9 mouse cellular contexts compared by ENCODE assay signal in genomic region chr1:71100591-71101368, GRCm38 (mm10). TPM values are rescaled to one million over a fixed set of nuclear protein-coding genes. Genes with fewer than 3 reads are reported as not detected.
DNase-seq lines count a peak whose midpoint lies in the region; ATAC-seq and TF ChIP-seq lines count a peak whose summit lies in the region.
"Had no signal": no experiment of that assay in that cellular context is flagged by ENCODE, and none has a peak within 500 bp of the region (broad histone marks: within the 10 kb centered on the region; RNA-seq: fewer than 3 reads in every experiment).

No protein-coding gene starts in this region.

- H3K4me2 ChIP-seq in liver, embryonic 11.5 days, result peak overlapping the region; percentile 68
- H3K4me2 ChIP-seq in liver, embryonic 12.5 days, result peak overlapping the region; percentile 77

- H3K9ac ChIP-seq in liver, embryonic 11.5 days (ENCODE audit: low read depth, low read length), result peak overlapping the region; percentile 52
- H3K9ac ChIP-seq in MEL (ENCODE audit: control insufficient read depth, low read depth, low read length, poor library complexity, severe bottlenecking), result peak overlapping the region; percentile 96
- H3K9ac ChIP-seq in liver, embryonic 12.5 days, result peak overlapping the region; percentile 72

- DNase-seq in liver, embryonic 11.5 days (ENCODE audit: low spot score), result no peak
- DNase-seq in liver (no peak), MEL (ENCODE audit: low read depth, low spot score) (peak; percentile 65)
- no peak for DNase-seq in gastrocnemius, adult 2 months
- DNase-seq in adrenal gland, adult 18-20 months (ENCODE audit: low spot score in 2 of 2), result no peak
- DNase-seq: adrenal gland, postnatal 14 days had no signal

- no peak for TF ChIP-seq POLR2A in MEL (IDR thresholded peaks at IDR 0.05; ENCODE audit: control insufficient read depth in 1 of 2, insufficient read depth in 1 of 2, low read depth in 1 of 2, low read length in 2 of 2, poor library complexity in 1 of 2)

- no peak overlapping the region for H3K27ac ChIP-seq in liver, embryonic 11.5 days (ENCODE audit: low read depth, low read length)
- peak overlapping the region; percentile 72 for H3K27ac ChIP-seq in MEL (ENCODE audit: control insufficient read depth, low read depth, low read length)
- H3K27ac ChIP-seq in liver, embryonic 12.5 days, result peak overlapping the region; percentile 66
- H3K27ac ChIP-seq in gastrocnemius, adult 2 months, result no peak overlapping the region

- intact Hi-C loops in gastrocnemius, adult 2 months (cut with DNase I), result no loop called here

- 49% methylated on average over 5 of the region's 5 CpGs for WGBS in liver, embryonic 11.5 days
- WGBS in liver, embryonic 12.5 days (ENCODE audit: insufficient replicate concordance), result 28% methylated on average over 5 of the region's 5 CpGs

- H3K4me3 ChIP-seq in erythroblast, embryonic 14.5 days (replicated peaks), result peak overlapping the region; percentile 99
- peak overlapping the region; percentile 87 for H3K4me3 ChIP-seq in liver, embryonic 11.5 days (ENCODE audit: low read depth, low read length)
- peak overlapping the region; percentile 64 to 75 for H3K4me3 ChIP-seq in MEL (ENCODE audit: control insufficient read depth in 1 of 2, insufficient read depth in 1 of 2, low read depth in 2 of 2, low read length in 2 of 2)
- peak overlapping the region; percentile 93 for H3K4me3 ChIP-seq in liver, embryonic 12.5 days
- H3K4me3 ChIP-seq in gastrocnemius, adult 2 months, result no peak overlapping the region

- peaks cover 71% of the 10 kb centered on the region for H3K4me1 ChIP-seq in erythroblast, embryonic 14.5 days (ENCODE audit: control insufficient read depth)
- H3K4me1 ChIP-seq in liver, embryonic 11.5 days (replicated peaks; ENCODE audit: control insufficient read depth, insufficient read depth, low read length), result peaks cover 18% of the 10 kb centered on the region
- peaks cover 17 to 30% of the 10 kb centered on the region in 2 experiments for H3K4me1 ChIP-seq in MEL (ENCODE audit: control insufficient read depth in 1 of 2, insufficient read depth in 2 of 2, low read length in 2 of 2)
- H3K4me1 ChIP-seq in liver, embryonic 12.5 days, result peaks cover 70% of the 10 kb centered on the region

- peaks cover 53% of the 10 kb centered on the region for H3K36me3 ChIP-seq in erythroblast, embryonic 14.5 days (ENCODE audit: control insufficient read depth)
- no peaks in the 10 kb centered on the region for H3K36me3 ChIP-seq in liver, embryonic 11.5 days (ENCODE audit: control insufficient read depth, insufficient read depth, low read length)
- peaks cover 0 to 46% of the 10 kb centered on the region in 2 experiments; a peak in 3 of 4 replicates for H3K36me3 ChIP-seq in MEL (ENCODE audit: control insufficient read depth in 1 of 2, insufficient read depth in 2 of 2, low read length in 2 of 2)
- peaks cover 16% of the 10 kb centered on the region; the same call in 1 of the 2 replicates for H3K36me3 ChIP-seq in liver, embryonic 12.5 days

- TF ChIP-seq RAD21 in MEL (IDR thresholded peaks at IDR 0.05; ENCODE audit: low read depth, low read length), result no peak

- ATAC-seq in erythroblast, adult 5-6 weeks (replicated peaks; ENCODE audit: low FRiP score, poor library complexity, severe bottlenecking), result no peak
- no peak for ATAC-seq in liver, embryonic 11.5 days (replicated peaks; ENCODE audit: low FRiP score)
- no peak for ATAC-seq in liver, embryonic 12.5 days

- TF ChIP-seq EP300 in MEL (IDR thresholded peaks at IDR 0.05; ENCODE audit: low read depth in 1 of 2, low read length in 2 of 2), result peak in 1 of 2 experiments; percentile 44; a peak in 2 of 4 replicates

- H3K27me3 ChIP-seq in erythroblast, embryonic 14.5 days (ENCODE audit: control insufficient read depth), result no peaks in the 10 kb centered on the region
- H3K27me3 ChIP-seq in liver, embryonic 11.5 days (replicated peaks; ENCODE audit: control insufficient read depth, insufficient read depth, low read length), result no peaks in the 10 kb centered on the region
- no peaks in the 10 kb centered on the region for H3K27me3 ChIP-seq in MEL (ENCODE audit: control insufficient read depth in 1 of 2, insufficient read depth in 2 of 2, low read length in 2 of 2)
- H3K27me3 ChIP-seq in liver, embryonic 12.5 days (replicated peaks), result no peaks in the 10 kb centered on the region

- no peak for TF ChIP-seq CTCF in MEL (IDR thresholded peaks at IDR 0.05 in 2 of 3, conservative IDR thresholded peaks at IDR 0.05 in 1 of 3; ENCODE audit: control insufficient read depth in 1 of 3, insufficient read depth in 1 of 3, low read depth in 2 of 3, low read length in 3 of 3, poor library complexity in 1 of 3, severe bottlenecking in 1 of 3)
- TF ChIP-seq CTCF in gastrocnemius, adult 2 months (IDR thresholded peaks at IDR 0.05), result no peak

- H3K79me2 ChIP-seq in MEL (ENCODE audit: control insufficient read depth, insufficient read depth, low read length, poor library complexity), result peaks cover 46% of the 10 kb centered on the region

- no peaks in the 10 kb centered on the region for H3K9me3 ChIP-seq in erythroblast, embryonic 14.5 days (ENCODE audit: control insufficient read depth, low read length)
- no peaks in the 10 kb centered on the region for H3K9me3 ChIP-seq in liver, embryonic 11.5 days (ENCODE audit: control insufficient read depth, low read length)
- no peaks in the 10 kb centered on the region for H3K9me3 ChIP-seq in MEL (replicated peaks; ENCODE audit: insufficient read depth, low read length)
- H3K9me3 ChIP-seq in liver, embryonic 12.5 days (replicated peaks), result no peaks in the 10 kb centered on the region

TF ChIP-seq in MEL, 35 proteins besides CTCF, POLR2A, EP300 and RAD21:
- TF ChIP-seq CHD1 (IDR thresholded peaks at IDR 0.05; ENCODE audit: low read depth, low read length) (peak; percentile 11; the same call in 1 of the 2 replicates), USF1 (IDR thresholded peaks at IDR 0.05; ENCODE audit: low read depth, low read length) (no peak), ETS1 (IDR thresholded peaks at IDR 0.05; ENCODE audit: low read depth, low read length) (0 out of 2 replicates have a peak, but pooled peaks have one; percentile 20), SIN3A (IDR thresholded peaks at IDR 0.05; ENCODE audit: low read length) (peak; percentile 49; the same call in 1 of the 2 replicates), MYB (IDR thresholded peaks at IDR 0.05; ENCODE audit: low read depth, low read length) (peak; percentile 56; the same call in 1 of the 2 replicates)

RNA-seq across cellular contexts. Expression of gene Bard1, which starts 2.2 kb away (rescaled TPM):
- polyA plus RNA-seq in erythroblast, embryonic 14.5 days (2012), result 0.22 and 0.35 TPM in 2 replicates
- 9.2 and 16.1 TPM in 2 replicates for total RNA-seq in erythroblast, adult 5-6 weeks (2015; ENCODE audit: low replicate concordance)
- total RNA-seq in erythroblast, adult 5-6 weeks (2017; ENCODE audit: low replicate concordance), result 10.9 and 11.6 TPM in 2 replicates
- polyA plus RNA-seq in liver, embryonic 11.5 days (2014; fragmentation: Nextera tagmentation; extraction: Ambion mirVana), result 2.9 and 3.5 TPM in 2 replicates
- total RNA-seq in MEL (2012; rRNA removed), result 10.9 and 12.8 TPM in 2 replicates
- polyA plus RNA-seq in MEL (2012; ENCODE audit: insufficient read depth in 1 of 2, insufficient read length in 2 of 2, low read depth in 1 of 2, low replicate concordance in 2 of 2, missing spikeins in 1 of 2), result 1 to 10 TPM in 1 of 2 experiments, not detected in 1; 8.1 TPM
- 3.3 and 3.4 TPM in 2 replicates for polyA plus RNA-seq in liver, embryonic 12.5 days (2016; fragmentation: Nextera tagmentation; extraction: Ambion mirVana)
- under 1 TPM; 0.10 to 0.11 TPM for total RNA-seq in gastrocnemius, adult 2 months (2021)
- total RNA-seq in adrenal gland, adult 18-20 months (2021), result under 1 TPM; 0.45 to 0.56 TPM

Comparison
In these comparisons a context has a peak if more than half of its experiments do, and no peak if none do; other contexts are left out.
1. H3K27ac ChIP-seq: peak in MEL (single experiment) and liver, embryonic 12.5 days (single experiment); none in liver, embryonic 11.5 days (single experiment) and gastrocnemius, adult 2 months (single experiment).
2. Peak in every context shown above with its lines, with median percentiles within 50 percentile points of each other: H3K9ac ChIP-seq.